Mouse (Mus musculus): ENCODE data around the gene Abcb9.
"Not testable (repeated sequence)": the region's sequence is repeated elsewhere in the genome, so short reads cannot be mapped to it uniquely, and the experiment has no call there.

Gene Abcb9

GRCm38 (mm10) chr5:124062037-124062824, 33.4 kb downstream of the Abcb9 start:
- no peak for DNase-seq (ENCODE audit: low read depth, low spot score)

GRCm38 (mm10) chr5:124059677-124060076, 35.9 kb downstream of the Abcb9 start:
- DNase-seq (ENCODE audit: low read depth, low spot score) = no peak

- no peak for DNase-seq (ENCODE audit: low read depth, low spot score)
Observed at GRCm38 (mm10) chr5:124058749-124059148, 36.8 kb downstream of the Abcb9 start.

GRCm38 (mm10) chr5:124056956-124057355, 38.6 kb downstream of the Abcb9 start:
- no peak for DNase-seq (ENCODE audit: low read depth, low spot score)

- DNase-seq (ENCODE audit: low read depth, low spot score) = no peak
Observed at GRCm38 (mm10) chr5:124056219-124056618, 39.4 kb downstream of the Abcb9 start.

GRCm38 (mm10) chr5:124052641-124053040, 43.0 kb downstream of the Abcb9 start:
- not testable (repeated sequence) for DNase-seq (ENCODE audit: low read depth, low spot score)

GRCm38 (mm10) chr5:124051899-124052491, 43.6 kb downstream of the Abcb9 start:
- no peak for DNase-seq (ENCODE audit: low read depth, low spot score)

- no peak for DNase-seq (ENCODE audit: low read depth, low spot score)
Observed at GRCm38 (mm10) chr5:124050095-124051050, 45.2 kb downstream of the Abcb9 start.

- no peak for DNase-seq (ENCODE audit: low read depth, low spot score)
Observed at GRCm38 (mm10) chr5:124049249-124050045, 46.2 kb downstream of the Abcb9 start.

- no peak for DNase-seq (ENCODE audit: low read depth, low spot score)
Observed at GRCm38 (mm10) chr5:124046741-124047401, 48.7 kb downstream of the Abcb9 start.

- DNase-seq (ENCODE audit: low read depth, low spot score) = peak; percentile 45
Observed at GRCm38 (mm10) chr5:124045453-124046010, 50.1 kb downstream of the Abcb9 start.

- DNase-seq (ENCODE audit: low read depth, low spot score) = no peak
Observed at GRCm38 (mm10) chr5:124043999-124044398, 51.6 kb downstream of the Abcb9 start.

GRCm38 (mm10) chr5:124043212-124043978, 52.2 kb downstream of the Abcb9 start:
- peak; percentile 72 for DNase-seq (ENCODE audit: low read depth, low spot score)

- no peak for DNase-seq (ENCODE audit: low read depth, low spot score)
Observed at GRCm38 (mm10) chr5:124041097-124041496, 54.5 kb downstream of the Abcb9 start.

GRCm38 (mm10) chr5:124039602-124040001, 56.0 kb downstream of the Abcb9 start:
- no peak for DNase-seq (ENCODE audit: low read depth, low spot score)

- no peak for DNase-seq (ENCODE audit: low read depth, low spot score)
Observed at GRCm38 (mm10) chr5:124036836-124037235, 58.8 kb downstream of the Abcb9 start.

- DNase-seq (ENCODE audit: low read depth, low spot score) = no peak
Observed at GRCm38 (mm10) chr5:124036341-124036740, 59.3 kb downstream of the Abcb9 start.

- DNase-seq (ENCODE audit: low read depth, low spot score) = no peak
Observed at GRCm38 (mm10) chr5:124035806-124036205, 59.8 kb downstream of the Abcb9 start.

- DNase-seq (ENCODE audit: low read depth, low spot score) = no peak
Observed at GRCm38 (mm10) chr5:124035406-124035805, 60.2 kb downstream of the Abcb9 start.

GRCm38 (mm10) chr5:124034471-124034870, 61.1 kb downstream of the Abcb9 start:
- no peak for DNase-seq (ENCODE audit: low read depth, low spot score)

Measured in brain, embryonic 18.5 days (tissue).